Mouse (Mus musculus) CD4-positive naive resting alpha-beta T cell, adult 76 days (primary cell): ENCODE results near the gene Car2. TPM values are rescaled to one million over a fixed set of nuclear protein-coding genes. Genes with fewer than 3 reads are reported as not detected.

ENCODE experiments used
- total RNA-seq: library from RNA; stranded (reverse); gene quantifications from one replicate; pipeline ENCODE4 v1.2.4, GENCODE M21; 2023

Car2 gene
- 13.7 TPM for total RNA-seq

GRCm38 (mm10) chr3:14886102-14887098 is at the start of gene Car2:
TSS of gene Car2 (plus strand) at chr3:14886273.

DNA sequence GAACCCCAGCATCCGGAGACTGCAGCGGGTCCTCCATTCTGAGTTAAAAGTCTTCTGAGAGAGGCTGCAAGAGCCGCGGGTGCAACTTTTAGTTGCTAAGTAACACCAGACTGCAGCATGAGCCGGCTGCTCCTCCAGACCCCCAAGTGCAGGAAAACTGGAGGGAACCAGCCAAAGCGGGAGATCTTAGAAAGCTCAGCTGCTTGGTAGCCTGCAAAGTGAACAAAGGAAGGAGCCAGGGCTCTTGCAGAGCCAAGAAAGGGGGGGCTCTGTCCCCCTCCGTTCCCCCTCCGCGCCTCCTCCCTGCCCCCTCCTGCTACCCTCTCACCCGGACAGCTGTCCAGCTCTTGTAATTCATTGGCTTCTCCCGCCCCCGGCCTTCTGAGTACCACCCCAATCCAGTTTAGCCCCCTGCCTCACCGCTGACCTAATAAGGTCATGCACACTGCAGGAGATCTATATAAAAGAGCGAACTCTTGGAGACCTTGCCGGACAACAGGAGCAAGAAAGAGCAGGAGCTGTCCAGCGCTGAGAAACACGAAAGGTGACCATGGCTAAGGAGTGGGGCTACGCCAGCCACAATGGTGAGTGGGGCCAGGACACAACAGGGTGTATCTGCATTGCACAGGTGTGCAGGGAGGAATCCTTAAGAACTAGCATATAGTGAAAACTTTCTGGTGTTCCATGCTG is 22.9 kb upstream of the Car2 start, which contains the start of gene Car3:
Gene Car3 (plus strand): TSS at position 491 of the 690 bp plus-strand sequence.

Other genes with a start within 250 kb of the Car2 start
- gene Car13, start 244.5 kb upstream of the Car2 start, total RNA-seq = 0.47 TPM
- 1.6 TPM for gene Car1, start 77.9 kb upstream of the Car2 start, total RNA-seq
- not detected for gene Car3, start 22.8 kb upstream of the Car2 start, total RNA-seq